Mouse (Mus musculus) stomach, postnatal 0 days (tissue): ENCODE measurements around the gene Zfp12. TPM values are rescaled to one million over a fixed set of nuclear protein-coding genes. Genes with fewer than 3 reads are reported as not detected.

Experiments used
- ATAC-seq: fragments of 200-750 bp; cut with Nextera tagmentation; 2 replicates; pipeline ENCODE4 v1.8.0; 2017; ENCODE audit not compliant: low FRiP score, low TSS enrichment
- DNase-seq: peaks from one replicate; pipeline ENCODE4 v3.0.0-alpha.2; 2016; ENCODE audit warnings: low spot score
- H3K27ac ChIP-seq: fragments of 300-500 bp; sonication (generic); replicated peaks from 2 replicates; pipeline ENCODE4 v1.5.1; 2014; ENCODE audit warnings: mild to moderate bottlenecking, control low read depth
- H3K27me3 ChIP-seq: fragments of 300-500 bp; sonication (generic); 2 replicates; pipeline ENCODE4 v1.6.1; 2014; ENCODE audit warnings: low read length; ENCODE audit not compliant: control insufficient read depth, insufficient read depth
- H3K36me3 ChIP-seq: fragments of 300-500 bp; sonication (generic); 2 replicates; pipeline ENCODE4 v1.6.1; 2014; ENCODE audit warnings: low read length, mixed read lengths; ENCODE audit not compliant: control insufficient read depth, insufficient read depth
- H3K4me1 ChIP-seq: fragments of 300-500 bp; sonication (generic); replicated peaks from 2 replicates; pipeline ENCODE4 v1.6.1; 2014; ENCODE audit warnings: antibody characterized with exemption; ENCODE audit not compliant: control insufficient read depth, insufficient read depth
- H3K4me2 ChIP-seq: fragments of 300-500 bp; sonication (generic); replicated peaks from 2 replicates; pipeline ENCODE4 v1.6.1; 2014; ENCODE audit warnings: low read depth, mild to moderate bottlenecking, control low read depth, moderate library complexity
- H3K4me3 ChIP-seq: fragments of 300-500 bp; sonication (generic); 2 replicates; pipeline ENCODE4 v1.5.1; 2014; ENCODE audit warnings: low read depth, low read length, control low read depth
- H3K9ac ChIP-seq: fragments of 300-500 bp; sonication (generic); 2 replicates; pipeline ENCODE4 v1.6.1; 2014; ENCODE audit warnings: mild to moderate bottlenecking, low read length, control low read depth, mixed read lengths
- H3K9me3 ChIP-seq: fragments of 300-500 bp; sonication (generic); 2 replicates; pipeline ENCODE4 v1.6.1; 2016; ENCODE audit warnings: low read length; ENCODE audit not compliant: control insufficient read depth
- CTCF ChIP-seq: IDR thresholded peaks from 2 replicates; pipeline ENCODE4 v1.5.1; 2016; ENCODE audit warnings: antibody characterized with exemption, low read depth, mild to moderate bottlenecking, moderate library complexity
- EP300 ChIP-seq: optimal IDR thresholded peaks from 2 replicates; pipeline ENCODE3; 2016; ENCODE audit warnings: antibody characterized with exemption
- WGBS: fragments of 180-500 bp; shearing (Covaris S2); extraction: QIAGEN DNeasy Blood & Tissue Kit; methylation state at CpG from one replicate; pipeline ENCODE4 v1.1.7; 2014; 5-methylcytosine and 5-hydroxymethylcytosine counted together
- polyA plus RNA-seq: library from polyadenylated mRNA; unstranded; fragments of >200 nt; fragmentation: Nextera tagmentation; extraction: Ambion mirVana; gene quantifications from 2 replicates; pipeline ENCODE4 v1.2.1, GENCODE M21; 2015

Gene Zfp12
- polyA plus RNA-seq, 1 experiment from 2014 or later = 4.5 TPM

- no peak overlapping the region for H3K4me3 ChIP-seq
- DNase-seq (no peak), ATAC-seq (no peak)
- H3K9ac ChIP-seq = no peak overlapping the region
- H3K27ac ChIP-seq = no peak overlapping the region
- no peaks in the 10 kb centered on the region for H3K4me1 ChIP-seq
- no peak overlapping the region for H3K4me2 ChIP-seq
- H3K27me3 ChIP-seq = no peaks in the 10 kb centered on the region
- peaks cover 37% of the 10 kb centered on the region for H3K36me3 ChIP-seq
- 96% methylated on average over 26 of the region's 26 CpGs for WGBS
- H3K9me3 ChIP-seq = no peaks in the 10 kb centered on the region
- no peak for TF ChIP-seq EP300
- TF ChIP-seq CTCF = no peak
These were observed 10.0 kb downstream of the Zfp12 start for GRCm38 (mm10) chr5:143244926-143245325.

GRCm38 (mm10) chr5:143252039-143252438 is 17.1 kb downstream of the Zfp12 start:
- DNase-seq (no peak), ATAC-seq (no peak)
- H3K36me3 ChIP-seq = peaks cover 12% of the 10 kb centered on the region
- no peaks in the 10 kb centered on the region for H3K4me1 ChIP-seq
- H3K4me2 ChIP-seq = no peak overlapping the region
- no peak overlapping the region for H3K27ac ChIP-seq
- H3K9ac ChIP-seq = no peak overlapping the region
- WGBS = 80% methylated on average over 6 of the region's 6 CpGs
- H3K9me3 ChIP-seq = peaks cover 5% of the 10 kb centered on the region
- no peak overlapping the region for H3K4me3 ChIP-seq
- H3K27me3 ChIP-seq = peaks cover 14% of the 10 kb centered on the region
- TF ChIP-seq EP300 = no peak
- TF ChIP-seq CTCF = no peak

GRCm38 (mm10) chr5:143252791-143253185 is 17.8 kb downstream of the Zfp12 start:
- no peak for DNase-seq
- WGBS = 69% methylated on average over 17 of the region's 18 CpGs
- H3K9ac ChIP-seq = no peak overlapping the region
- H3K4me2 ChIP-seq = no peak overlapping the region
- H3K27ac ChIP-seq = no peak overlapping the region
- H3K36me3 ChIP-seq = peaks cover 12% of the 10 kb centered on the region
- H3K27me3 ChIP-seq = peaks cover 14% of the 10 kb centered on the region
- no peaks in the 10 kb centered on the region for H3K4me1 ChIP-seq
- no peak for TF ChIP-seq EP300
- no peak for TF ChIP-seq CTCF
- no peak for ATAC-seq
- no peak overlapping the region for H3K4me3 ChIP-seq
- H3K9me3 ChIP-seq = peaks cover 5% of the 10 kb centered on the region

- peaks cover 14% of the 10 kb centered on the region for H3K27me3 ChIP-seq
- no peak for DNase-seq
- peak overlapping the region; percentile 57 for H3K4me2 ChIP-seq
- TF ChIP-seq EP300 = no peak
- TF ChIP-seq CTCF = no peak
- no peak overlapping the region for H3K27ac ChIP-seq
- ATAC-seq = no peak
- H3K4me3 ChIP-seq = peak overlapping the region; percentile 35
- peaks cover 12% of the 10 kb centered on the region for H3K36me3 ChIP-seq
- no peak overlapping the region for H3K9ac ChIP-seq
- H3K9me3 ChIP-seq = peaks cover 5% of the 10 kb centered on the region
- 22% methylated on average over 90 of the region's 103 CpGs for WGBS
- no peaks in the 10 kb centered on the region for H3K4me1 ChIP-seq
These were observed 18.4 kb downstream of the Zfp12 start for GRCm38 (mm10) chr5:143253186-143253880.

- Histone ChIP-seq H3K4me1 (no peaks in the 10 kb centered on the region), H3K27ac (no peak overlapping the region), H3K4me2 (peak overlapping the region; percentile 57), H3K4me3 (peak overlapping the region; percentile 35), H3K9me3 (peaks cover 5% of the 10 kb centered on the region), H3K36me3 (peaks cover 12% of the 10 kb centered on the region), H3K9ac (no peak overlapping the region), H3K27me3 (peaks cover 14% of the 10 kb centered on the region)
- ATAC-seq (no peak), DNase-seq (no peak)
- TF ChIP-seq CTCF (no peak), EP300 (no peak)
- 21% methylated on average over 80 of the region's 81 CpGs for WGBS
These were observed 19.0 kb downstream of the Zfp12 start for GRCm38 (mm10) chr5:143253881-143254486.

- 55% methylated on average over 57 of the region's 66 CpGs for WGBS
- peak overlapping the region; percentile 35; the same call in 1 of the 2 replicates for H3K4me3 ChIP-seq
These were observed 19.6 kb downstream of the Zfp12 start for GRCm38 (mm10) chr5:143254487-143255130.

More at GRCm38 (mm10) chr5:143254487-143255130, 19.6 kb downstream of the Zfp12 start:
- no peaks in the 10 kb centered on the region for H3K4me1 ChIP-seq
- H3K9me3 ChIP-seq = peaks cover 5% of the 10 kb centered on the region
- no peak for TF ChIP-seq CTCF
- no peak for TF ChIP-seq EP300
- DNase-seq (no peak), ATAC-seq (no peak)
- no peak overlapping the region for H3K9ac ChIP-seq
- H3K27ac ChIP-seq = no peak overlapping the region
- H3K4me2 ChIP-seq = no peak overlapping the region
- H3K36me3 ChIP-seq = peaks cover 12% of the 10 kb centered on the region
- peaks cover 14% of the 10 kb centered on the region for H3K27me3 ChIP-seq
